Comparison of ENCODE assay signal across 21 mouse cellular contexts in genomic region chr3:73109102-73109501, GRCm38 (mm10). TPM values are rescaled to one million over a fixed set of nuclear protein-coding genes. Genes with fewer than 3 reads are reported as not detected.
"Had no signal": no experiment of that assay in that cellular context is flagged by ENCODE, and none has a peak within 500 bp of the region (broad histone marks: within the 10 kb centered on the region; RNA-seq: fewer than 3 reads in every experiment).

No protein-coding gene starts in this region.

- DNase-seq: cerebellum, adult 9-10 months; cerebellum, adult 9-11 months; cerebellum, postnatal 10 days; cerebellum, postnatal 14 days; cerebellum, postnatal 25 days; cerebellum, postnatal 36 days; embryo, embryonic 11 days; forebrain, postnatal 0 days; gastrocnemius, adult 2 months; gastrocnemius, postnatal 10 days; gastrocnemius, postnatal 14 days; gastrocnemius, postnatal 25 days; gastrocnemius, postnatal 36 days; heart, adult 11 months; heart, adult 18-20 months; heart, adult 2 months had no signal

- ATAC-seq: forebrain, embryonic 13.5 days; forebrain, embryonic 14.5 days; forebrain, embryonic 15.5 days; forebrain, embryonic 16.5 days; forebrain, postnatal 0 days had no signal

RNA-seq across cellular contexts. Expression of gene Slitrk3, which starts 51.5 kb away (rescaled TPM):
- polyA plus RNA-seq: erythroblast, embryonic 14.5 days; heart, adult 2 months had no signal
